Mouse (Mus musculus) intestine, embryonic 14.5 days (tissue): Measurements from ENCODE around the gene Polr2l. TPM values are rescaled to one million over a fixed set of nuclear protein-coding genes. Genes with fewer than 3 reads are reported as not detected.

Source experiments
- polyA plus RNA-seq: library from polyadenylated mRNA; unstranded; fragments of >200 nt; fragmentation: Nextera tagmentation; extraction: Ambion mirVana; gene quantifications from 2 replicates; pipeline ENCODE4 v1.2.1, GENCODE M21; 2014

Gene Polr2l
- polyA plus RNA-seq, 1 experiment from 2014 or later, result 73.4 TPM

Other genes starting within 250 kb of the Polr2l start
- gene Phrf1, start 246.3 kb downstream of the Polr2l start, polyA plus RNA-seq, result 73.3 and 80.7 TPM in 2 replicates
- 2.7 and 3.1 TPM in 2 replicates for gene Irf7, start 208.7 kb downstream of the Polr2l start, polyA plus RNA-seq
- gene Cdhr5, start 198.3 kb downstream of the Polr2l start, polyA plus RNA-seq, result 31.9 and 36.8 TPM in 2 replicates
- gene Sct, start 196.0 kb downstream of the Polr2l start, polyA plus RNA-seq, result 136 and 201 TPM in 2 replicates
- gene Drd4, start 183.1 kb downstream of the Polr2l start, polyA plus RNA-seq, result 0.39 and 0.93 TPM in 2 replicates
- gene Deaf1, start 147.4 kb downstream of the Polr2l start, polyA plus RNA-seq, result 86.2 and 90.9 TPM in 2 replicates
- gene Tmem80, start 147.4 kb downstream of the Polr2l start, polyA plus RNA-seq, result 23.1 and 27.0 TPM in 2 replicates
- gene Eps8l2, start 136.3 kb downstream of the Polr2l start, polyA plus RNA-seq, result 49.4 and 61.2 TPM in 2 replicates
- 339 and 344 TPM in 2 replicates for gene Taldo1, start 82.9 kb downstream of the Polr2l start, polyA plus RNA-seq
- 49.2 and 56.2 TPM in 2 replicates for gene Gatd1, start 61.0 kb downstream of the Polr2l start, polyA plus RNA-seq
- 1.5 and 1.8 TPM in 2 replicates for gene Cend1, start 45.6 kb downstream of the Polr2l start, polyA plus RNA-seq
- 34.7 and 35.3 TPM in 2 replicates for gene Slc25a22, start 37.2 kb downstream of the Polr2l start, polyA plus RNA-seq
- 10.6 and 11.5 TPM in 2 replicates for gene Pidd1, start 31.1 kb downstream of the Polr2l start, polyA plus RNA-seq
- 1,554 and 1,709 TPM in 2 replicates for gene Rplp2, start 27.8 kb downstream of the Polr2l start, polyA plus RNA-seq
- gene Pnpla2, start 19.9 kb downstream of the Polr2l start, polyA plus RNA-seq, result 24.6 and 30.2 TPM in 2 replicates
- gene Cracr2b, start 14.0 kb downstream of the Polr2l start, polyA plus RNA-seq, result 13.8 and 14.0 TPM in 2 replicates
- 73.4 and 73.5 TPM in 2 replicates for gene Cd151, start 7.7 kb downstream of the Polr2l start, polyA plus RNA-seq
- 75.1 and 83.9 TPM in 2 replicates for gene Tspan4, start 108 bp upstream of the Polr2l start, polyA plus RNA-seq
- gene Chid1, start 64.7 kb upstream of the Polr2l start, polyA plus RNA-seq, result 39.0 and 42.1 TPM in 2 replicates
- 70.0 and 77.7 TPM in 2 replicates for gene Ap2a2, start 87.0 kb upstream of the Polr2l start, polyA plus RNA-seq
- gene Muc6, start 180.2 kb upstream of the Polr2l start, polyA plus RNA-seq, result 0.23 and 0.24 TPM in 2 replicates
- gene Muc2, start 215.2 kb upstream of the Polr2l start, polyA plus RNA-seq, result 1.1 and 1.6 TPM in 2 replicates